Mouse (Mus musculus) forebrain, embryonic 13.5 days (tissue): ENCODE measurements around the gene Ppp2r3d. TPM values are rescaled to one million over a fixed set of nuclear protein-coding genes. Genes with fewer than 3 reads are reported as not detected.

Source experiments
- polyA plus RNA-seq: library from polyadenylated mRNA; unstranded; fragments of >200 nt; fragmentation: Nextera tagmentation; extraction: Ambion mirVana; gene quantifications from 2 replicates; pipeline ENCODE4 v1.2.1, GENCODE M21; 2015

Ppp2r3d gene
- polyA plus RNA-seq, 1 experiment from 2014 or later = 136 TPM

Other genes with a start within 250 kb of the Ppp2r3d start
- 8.6 and 9.2 TPM in 2 replicates for gene 2010315B03Rik, start 164.2 kb downstream of the Ppp2r3d start, polyA plus RNA-seq
- not detected in 2 replicates for gene Gm21836, start 16.9 kb upstream of the Ppp2r3d start, polyA plus RNA-seq